23 mouse cellular contexts compared by ENCODE assay signal in genomic region chr15:97374845-97375720, GRCm38 (mm10).
DNase-seq lines count a peak whose midpoint lies in the region; ATAC-seq and TF ChIP-seq lines count a peak whose summit lies in the region.
"Had no signal": no experiment of that assay in that cellular context is flagged by ENCODE, and none has a peak within 500 bp of the region (broad histone marks: within the 10 kb centered on the region; RNA-seq: fewer than 3 reads in every experiment).

No protein-coding gene starts in this region.

- H3K4me3 ChIP-seq in thymus, adult 2 months (ENCODE audit: control insufficient read depth, insufficient read depth, low read length), result peak overlapping the region; percentile 30
- peak overlapping the region in 1 of 2 experiments; percentile 78; a peak in 2 of 4 replicates for H3K4me3 ChIP-seq in ES-E14 (ENCODE audit: insufficient read depth in 1 of 2, low read depth in 1 of 2, low read length in 2 of 2, poor library complexity in 1 of 2, severe bottlenecking in 1 of 2)
- no peak overlapping the region for H3K4me3 ChIP-seq in liver, embryonic 14.5 days (ENCODE audit: insufficient read depth in 1 of 2, low read depth in 2 of 2, low read length in 2 of 2)
- H3K4me3 ChIP-seq: forebrain, embryonic 10.5 days; heart, embryonic 12.5 days; intestine, embryonic 15.5 days; kidney, embryonic 15.5 days; limb, embryonic 12.5 days; midbrain, embryonic 12.5 days; neural tube, embryonic 15.5 days had no signal

- no peak for ATAC-seq in liver, embryonic 14.5 days (ENCODE audit: insufficient read depth)
- no peak for ATAC-seq in frontal cortex, adult (ENCODE audit: low TSS enrichment)
- ATAC-seq: forebrain, postnatal 0 days had no signal

- no peak for DNase-seq in thymus, adult 2 months
- DNase-seq in thymus, postnatal 25 days, result no peak
- DNase-seq in ES-E14 (ENCODE audit: low read depth, low spot score), result no peak
- no peak for DNase-seq in liver, embryonic 14.5 days (ENCODE audit: low read depth in 3 of 3, low spot score in 3 of 3)
- DNase-seq in urinary bladder, postnatal 10 days (ENCODE audit: low spot score), result no peak
- DNase-seq in right cerebral cortex, postnatal 10 days (ENCODE audit: low spot score in 2 of 2), result no peak
- DNase-seq: adrenal gland, postnatal 25 days; cerebellum, adult 18-20 months; cerebellum, postnatal 25 days; forebrain, postnatal 0 days; heart, postnatal 14 days; lung, adult 2 months; right cerebral cortex, postnatal 14 days; thymus, postnatal 14 days had no signal

- no peaks in the 10 kb centered on the region for H3K36me3 ChIP-seq in thymus, adult 2 months (ENCODE audit: control insufficient read depth, insufficient read depth, low read length)
- H3K36me3 ChIP-seq in ES-E14 (ENCODE audit: control insufficient read depth, insufficient read depth, low read length, poor library complexity, severe bottlenecking), result 0 out of 2 replicates have a peak, but pooled peaks cover 4% of the 10 kb centered on the region
- no peaks in the 10 kb centered on the region for H3K36me3 ChIP-seq in liver, embryonic 14.5 days (replicated peaks; ENCODE audit: control insufficient read depth, insufficient read depth, low read depth)
- H3K36me3 ChIP-seq: forebrain, embryonic 10.5 days; heart, embryonic 12.5 days; intestine, embryonic 15.5 days; kidney, embryonic 15.5 days; limb, embryonic 12.5 days; midbrain, embryonic 12.5 days; neural tube, embryonic 15.5 days had no signal

- peak; percentile 47 for TF ChIP-seq EP300 in liver, embryonic 14.5 days (IDR thresholded peaks at IDR 0.05; ENCODE audit: low read depth)

- H3K4me2 ChIP-seq in liver, embryonic 14.5 days (ENCODE audit: low read depth), result no peak overlapping the region
- H3K4me2 ChIP-seq: heart, embryonic 12.5 days; hindbrain, embryonic 14.5 days; intestine, embryonic 15.5 days; kidney, embryonic 15.5 days; limb, embryonic 12.5 days; midbrain, embryonic 12.5 days; neural tube, embryonic 15.5 days had no signal

- H3K27ac ChIP-seq in thymus, adult 2 months (ENCODE audit: control insufficient read depth, insufficient read depth, low read length), result no peak overlapping the region; the same call in 1 of the 2 replicates
- H3K27ac ChIP-seq in ES-E14 (ENCODE audit: insufficient read depth, low read depth, low read length, poor library complexity, severe bottlenecking), result peak overlapping the region; percentile 1; the same call in 1 of the 2 replicates
- H3K27ac ChIP-seq in liver, embryonic 14.5 days, result no peak overlapping the region
- H3K27ac ChIP-seq: forebrain, embryonic 10.5 days; hindbrain, embryonic 14.5 days; intestine, embryonic 15.5 days; kidney, embryonic 15.5 days; limb, embryonic 12.5 days; midbrain, embryonic 12.5 days; neural tube, embryonic 15.5 days had no signal

- WGBS in thymus, adult 2 months, result 81% methylated on average over 15 of the region's 15 CpGs
- WGBS in liver, embryonic 14.5 days (ENCODE audit: insufficient replicate concordance), result 40% methylated on average over 15 of the region's 15 CpGs

- H3K9me3 ChIP-seq in ES-E14 (ENCODE audit: control insufficient read depth, insufficient read depth, low read depth, low read length), result no peaks in the 10 kb centered on the region
- no peaks in the 10 kb centered on the region for H3K9me3 ChIP-seq in liver, embryonic 14.5 days (ENCODE audit: control insufficient read depth, low read length)
- H3K9me3 ChIP-seq: forebrain, embryonic 10.5 days; heart, embryonic 12.5 days; intestine, embryonic 15.5 days; kidney, embryonic 15.5 days; limb, embryonic 12.5 days; midbrain, embryonic 12.5 days; neural tube, embryonic 15.5 days had no signal

- no peak overlapping the region for H3K9ac ChIP-seq in ES-E14 (ENCODE audit: insufficient read depth, low read depth, low read length, poor library complexity, severe bottlenecking)
- H3K9ac ChIP-seq in liver, embryonic 14.5 days (replicated peaks), result no peak overlapping the region
- H3K9ac ChIP-seq: forebrain, postnatal 0 days; heart, embryonic 12.5 days; hindbrain, embryonic 14.5 days; intestine, embryonic 15.5 days; kidney, embryonic 15.5 days; limb, embryonic 12.5 days; midbrain, embryonic 12.5 days; neural tube, embryonic 15.5 days had no signal

- peaks cover 17% of the 10 kb centered on the region for H3K4me1 ChIP-seq in thymus, adult 2 months (replicated peaks; ENCODE audit: control insufficient read depth, insufficient read depth, low read length)
- H3K4me1 ChIP-seq in ES-E14 (ENCODE audit: control insufficient read depth in 2 of 2, insufficient read depth in 2 of 2, low read length in 2 of 2, poor library complexity in 1 of 2), result peaks cover 18 to 21% of the 10 kb centered on the region in 2 experiments
- peaks cover 43 to 45% of the 10 kb centered on the region in 2 experiments for H3K4me1 ChIP-seq in liver, embryonic 14.5 days (replicated peaks; ENCODE audit: control insufficient read depth in 2 of 2, insufficient read depth in 2 of 2, low read length in 1 of 2)

- TF ChIP-seq CTCF in thymus, adult 2 months (IDR thresholded peaks at IDR 0.05; ENCODE audit: borderline replicate concordance, control insufficient read depth, extremely low read depth, insufficient read depth, low read length, poor library complexity), result no peak
- TF ChIP-seq CTCF in liver, embryonic 14.5 days (IDR thresholded peaks at IDR 0.05; ENCODE audit: low read depth), result no peak

- H3K27me3 ChIP-seq in thymus, adult 2 months (ENCODE audit: control insufficient read depth, insufficient read depth, low read length), result no peaks in the 10 kb centered on the region
- H3K27me3 ChIP-seq in liver, embryonic 14.5 days (ENCODE audit: control insufficient read depth, insufficient read depth, low read length), result no peaks in the 10 kb centered on the region
- H3K27me3 ChIP-seq: intestine, embryonic 15.5 days; kidney, embryonic 15.5 days; neural tube, embryonic 15.5 days had no signal

- no peak for TF ChIP-seq POLR2A in thymus, adult 2 months (IDR thresholded peaks at IDR 0.05; ENCODE audit: control insufficient read depth, extremely low read depth, insufficient read depth, low read length, poor library complexity)

- in situ Hi-C loops in ES-E14 (cut with MboI; ENCODE audit: low sequenced_read_pairs in 2 of 2, unreplicated experiment in 2 of 2), result no loop called here

TF ChIP-seq in ES-E14, 5 proteins besides CTCF, POLR2A, EP300 and RAD21:
- TF ChIP-seq HCFC1 (IDR thresholded peaks at IDR 0.05; ENCODE audit: borderline replicate concordance, insufficient read depth, low read length) (no peak), ZC3H11A (IDR thresholded peaks at IDR 0.05; ENCODE audit: borderline replicate concordance, low read depth, low read length) (no peak), CHD2 (IDR thresholded peaks at IDR 0.05; ENCODE audit: low read depth, low read length) (no peak), ZNF384 (IDR thresholded peaks at IDR 0.05; ENCODE audit: low read depth, low read length) (no peak), MAFK (IDR thresholded peaks at IDR 0.05; ENCODE audit: insufficient read depth, low read depth, low read length) (no peak)
